Mouse (Mus musculus) T-helper 17 cell (primary cell): ENCODE measurements at regions not wholly inside any gene's neighbourhood (a gene's known extent, or its start where the extent isn't known, plus 50 kb on each side); places are given as distances from the start of the nearest gene placed in this dataset.

Experiments
- in situ Hi-C, 2 experiments: fragments of 300-600 bp; cut with MboI, MseI; formaldehyde crosslinking; loops; 1 replicate in 1 of 2; 2 replicates in 1 of 2; pipeline ENCODE4 v1.15.1; 2025; ENCODE audit warnings: high pct_unique_total_duplicates in 2 of 2

DNA sequence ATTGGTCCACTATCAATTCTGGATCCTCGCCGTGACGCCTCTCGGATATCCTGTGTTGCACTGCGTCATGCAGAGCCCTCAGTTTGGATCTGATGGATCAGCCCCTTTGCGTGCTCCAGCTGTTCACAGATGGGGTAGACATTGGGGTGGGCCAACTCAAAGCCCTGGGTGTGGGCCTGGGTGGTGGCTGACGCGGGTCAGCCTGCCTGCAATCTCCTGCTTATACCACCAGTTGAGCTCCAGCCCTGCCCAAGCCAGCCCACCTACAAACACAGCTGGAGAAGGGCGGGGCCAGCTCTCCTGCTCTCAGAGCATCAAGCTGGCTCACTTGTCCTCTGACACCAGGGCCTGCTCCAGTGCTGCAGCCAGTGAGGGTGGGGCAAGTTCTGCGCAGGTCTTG lies 73.1 kb downstream of the Rps15a start:
- in situ Hi-C loops, result loop anchor here in 1 of 2 experiments (10.0 kb wide), 1 partner anchor 1302 kb away; no protein-coding TSS in a partner anchor

GRCm38 (mm10) chr7:118039862-118040261 lies 76.1 kb downstream of the Rps15a start:
- in situ Hi-C loops, result loop anchor here in 1 of 2 experiments (10.0 kb wide), 1 partner anchor 1305 kb away; no protein-coding TSS in a partner anchor

DNA sequence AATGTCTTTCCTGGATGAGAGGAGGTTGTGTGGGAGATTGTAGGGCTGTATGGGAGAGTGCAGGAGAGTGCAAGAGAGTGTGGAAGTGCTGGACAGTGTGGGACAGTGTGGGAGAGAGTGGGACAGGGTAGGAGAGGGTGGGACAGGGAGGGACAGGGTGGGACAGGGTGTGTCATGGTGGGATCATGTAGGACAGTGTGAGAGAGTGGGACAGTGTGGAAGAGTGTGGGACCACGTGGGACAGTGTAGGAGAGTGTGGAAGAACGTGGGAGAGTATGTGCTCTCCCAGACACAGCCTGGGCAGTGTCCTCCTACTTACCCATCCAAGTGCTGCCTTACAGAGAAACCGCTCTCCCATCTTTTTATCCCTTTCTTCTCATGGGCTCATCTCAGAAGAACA lies 78.9 kb downstream of the Rps15a start:
- in situ Hi-C loops, result no loop called here

- in situ Hi-C loops, result loop anchor here in 1 of 2 experiments (10.0 kb wide), 1 partner anchor 1171 kb away; no protein-coding TSS in a partner anchor
Observed at GRCm38 (mm10) chr7:118026106-118026526, 89.9 kb downstream of the Rps15a start.

DNA sequence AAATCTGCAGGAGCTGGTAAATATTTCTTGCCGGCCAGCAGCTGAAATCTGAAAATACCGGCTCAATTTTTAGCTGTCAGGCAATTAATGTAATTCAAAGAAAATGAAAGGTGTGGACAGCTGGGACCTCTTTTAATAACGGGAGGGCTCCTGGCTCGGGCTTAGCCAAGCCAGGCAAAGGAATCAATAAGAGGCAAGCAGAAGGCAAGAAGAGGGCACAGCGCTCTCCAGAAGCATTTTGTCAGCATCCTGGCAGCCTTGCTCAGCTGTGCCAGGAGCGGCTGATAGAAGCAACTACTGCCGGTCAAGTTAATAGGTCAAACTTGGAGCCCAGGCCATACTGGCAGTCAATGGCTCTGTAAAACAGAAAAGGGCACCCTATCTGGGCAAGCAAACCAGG lies 111.4 kb downstream of the Rps15a start:
- in situ Hi-C loops, result no loop called here

DNA sequence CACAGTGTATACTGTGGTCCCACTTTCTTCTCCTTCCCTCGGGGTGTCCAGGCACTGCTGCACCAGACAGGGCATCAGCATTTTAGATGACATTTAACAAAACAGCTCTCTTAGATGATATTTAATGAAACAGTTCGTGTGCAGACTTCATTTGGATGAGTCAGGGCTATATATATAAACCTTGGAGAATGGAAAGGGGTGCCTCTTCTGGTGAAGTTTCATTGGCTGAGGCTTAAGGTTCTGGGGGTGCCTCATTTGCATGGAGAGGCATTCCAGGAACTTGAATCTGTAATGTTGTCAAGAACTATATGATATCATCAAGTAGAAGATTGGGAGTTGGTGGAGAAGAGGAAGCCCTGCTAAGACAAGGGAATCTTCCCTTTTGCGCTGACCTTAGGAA lies 114.1 kb downstream of the Rps15a start:
- in situ Hi-C loops, result no loop called here

GRCm38 (mm10) chr7:118001121-118001520 lies 114.9 kb downstream of the Rps15a start:
- in situ Hi-C loops, result no loop called here

GRCm38 (mm10) chr7:117982177-117982576 lies 133.8 kb downstream of the Rps15a start:
- in situ Hi-C loops, result no loop called here

- in situ Hi-C loops, result loop anchor here in 1 of 2 experiments (10.0 kb wide), 1 partner anchor 254 kb away; no protein-coding TSS in a partner anchor
Observed at GRCm38 (mm10) chr7:117971176-117971575, 144.8 kb downstream of the Rps15a start.

DNA sequence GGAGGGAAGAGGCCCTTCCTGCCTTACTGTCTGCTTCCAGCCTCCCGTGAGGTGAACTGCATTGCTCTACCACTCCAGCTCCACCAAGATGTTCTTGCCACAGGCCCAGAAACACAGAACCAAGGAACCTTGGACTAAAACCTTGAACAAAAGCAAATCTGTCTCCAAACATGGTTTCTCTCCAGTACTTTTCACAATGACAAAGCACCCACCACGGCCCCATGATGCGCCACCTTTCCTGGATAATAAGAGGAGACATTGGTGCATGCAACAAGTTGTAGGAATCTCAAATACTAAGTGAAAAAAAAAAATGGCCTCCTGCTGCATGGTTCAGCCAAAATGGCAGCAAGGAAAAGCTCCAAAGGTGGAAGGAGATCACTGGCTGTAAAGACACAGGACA lies 172.6 kb downstream of the Rps15a start:
- in situ Hi-C loops, result no loop called here

GRCm38 (mm10) chr7:117939618-117940017 lies 176.4 kb downstream of the Rps15a start:
- in situ Hi-C loops, result no loop called here

DNA sequence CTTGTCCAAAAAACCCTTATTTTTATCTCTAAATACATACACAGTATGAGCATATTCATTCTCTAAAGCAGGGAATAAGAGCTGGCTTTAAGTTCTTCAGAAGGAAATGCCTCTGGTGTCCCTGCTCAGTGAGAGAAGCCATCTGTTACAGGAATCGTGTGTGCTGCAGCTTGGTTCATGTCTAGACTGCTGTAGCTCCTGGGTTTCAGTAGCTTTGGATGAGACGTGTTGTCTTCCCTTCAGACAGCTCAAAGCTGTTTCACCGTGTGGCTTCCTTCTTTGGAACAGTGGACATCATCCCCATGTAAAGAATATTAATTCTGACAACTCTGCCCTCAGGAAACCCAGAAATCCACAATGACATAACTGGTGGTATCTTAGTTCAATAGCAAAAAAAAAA lies 181.1 kb downstream of the Rps15a start:
- in situ Hi-C loops, result no loop called here

DNA sequence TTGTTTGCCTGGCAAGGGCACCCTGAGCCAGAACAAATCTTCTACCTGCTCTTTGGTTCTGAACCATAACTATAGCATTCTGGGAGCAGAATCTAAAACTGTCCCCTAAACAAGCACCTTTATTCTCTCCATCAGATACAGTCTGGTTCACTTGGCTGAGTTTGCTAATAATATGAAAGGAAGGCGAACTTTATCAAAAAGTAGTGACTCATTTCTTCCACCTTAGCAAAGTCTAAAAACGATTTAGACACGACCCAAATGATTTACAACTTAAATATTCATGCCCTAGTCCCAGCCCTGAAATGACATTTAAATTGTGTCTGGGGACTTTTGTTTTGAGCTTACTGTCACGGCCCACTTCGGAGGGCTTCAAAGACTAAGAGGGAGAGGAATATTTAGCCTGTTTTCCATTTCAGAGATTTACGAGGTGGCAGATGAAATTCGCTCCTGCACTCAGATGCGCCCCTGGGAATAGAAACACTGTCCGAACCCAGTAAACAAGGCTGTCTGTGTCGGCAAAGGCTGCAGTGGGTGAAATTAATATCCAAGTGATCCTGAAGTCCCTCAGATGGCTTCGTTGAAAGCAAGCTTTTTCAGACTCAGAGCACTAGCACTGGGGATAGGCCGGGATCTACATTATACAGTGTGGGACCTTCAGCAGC lies 184.6 kb downstream of the Rps15a start:
- in situ Hi-C loops, result no loop called here

DNA sequence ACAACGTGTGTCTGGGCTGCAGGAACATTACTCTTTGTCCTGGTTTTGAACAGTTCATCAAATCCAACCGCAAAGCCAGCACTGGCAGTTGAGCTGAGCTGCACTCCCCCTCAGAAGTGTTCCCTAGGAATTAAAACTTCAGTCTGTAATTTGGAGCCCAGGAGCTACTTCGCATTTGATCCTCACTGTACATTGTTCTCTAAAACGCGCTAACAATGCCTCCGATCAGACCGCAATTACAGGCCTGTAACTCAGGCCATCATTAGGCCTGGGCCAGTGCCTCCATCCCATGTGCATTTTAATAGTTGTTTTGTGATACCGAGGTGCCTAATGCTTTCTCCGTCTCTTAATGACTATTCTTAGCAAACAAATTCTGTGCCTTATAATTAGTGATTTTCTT lies 185.6 kb downstream of the Rps15a start:
- in situ Hi-C loops, result no loop called here

DNA sequence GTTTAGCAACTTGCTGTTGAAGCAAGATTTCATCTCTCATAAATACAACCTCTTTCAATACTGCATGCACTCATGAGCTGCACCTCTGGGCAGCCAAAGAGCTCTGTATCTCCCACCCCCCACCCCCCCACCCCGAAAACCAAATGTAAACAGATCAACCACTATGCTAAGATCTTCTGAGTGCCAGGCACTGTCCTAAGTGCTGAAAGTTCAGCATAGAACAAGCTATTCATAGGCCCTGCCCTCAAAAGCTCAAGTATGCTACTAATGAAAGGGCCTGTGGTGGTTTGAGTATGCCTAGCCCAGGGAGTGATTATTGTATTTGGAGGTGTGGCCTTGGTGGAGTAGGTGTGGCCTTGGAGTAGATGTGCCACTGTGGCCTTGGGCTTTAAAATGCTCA lies 189.6 kb downstream of the Rps15a start:
- in situ Hi-C loops, result loop anchor here in 1 of 2 experiments (10.0 kb wide), 1 partner anchor 1108 kb away; no protein-coding TSS in a partner anchor

DNA sequence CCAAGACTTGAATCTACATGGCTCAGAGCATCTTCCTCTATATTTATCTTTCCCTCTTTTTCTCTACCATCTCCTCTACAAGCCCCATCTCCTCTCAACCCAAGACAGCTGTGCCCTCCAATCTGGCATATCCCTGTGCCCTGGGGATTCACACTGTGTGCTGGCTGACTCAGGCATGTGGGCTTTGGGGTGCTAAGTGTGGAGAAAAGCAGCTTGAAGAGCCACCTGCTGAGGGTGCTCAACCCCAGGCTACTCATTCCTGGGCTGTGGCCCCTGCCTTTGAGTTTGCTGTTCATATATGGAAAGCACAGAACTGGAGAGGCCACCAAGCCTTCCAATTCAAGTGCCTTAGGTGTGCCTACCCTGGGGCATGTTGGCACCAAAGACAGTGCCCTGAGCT lies 193.7 kb downstream of the Rps15a start:
- in situ Hi-C loops, result loop anchor here (10.0 to 25.0 kb wide), 2 partner anchors 1113 to 1510 kb away; no protein-coding TSS in a partner anchor

DNA sequence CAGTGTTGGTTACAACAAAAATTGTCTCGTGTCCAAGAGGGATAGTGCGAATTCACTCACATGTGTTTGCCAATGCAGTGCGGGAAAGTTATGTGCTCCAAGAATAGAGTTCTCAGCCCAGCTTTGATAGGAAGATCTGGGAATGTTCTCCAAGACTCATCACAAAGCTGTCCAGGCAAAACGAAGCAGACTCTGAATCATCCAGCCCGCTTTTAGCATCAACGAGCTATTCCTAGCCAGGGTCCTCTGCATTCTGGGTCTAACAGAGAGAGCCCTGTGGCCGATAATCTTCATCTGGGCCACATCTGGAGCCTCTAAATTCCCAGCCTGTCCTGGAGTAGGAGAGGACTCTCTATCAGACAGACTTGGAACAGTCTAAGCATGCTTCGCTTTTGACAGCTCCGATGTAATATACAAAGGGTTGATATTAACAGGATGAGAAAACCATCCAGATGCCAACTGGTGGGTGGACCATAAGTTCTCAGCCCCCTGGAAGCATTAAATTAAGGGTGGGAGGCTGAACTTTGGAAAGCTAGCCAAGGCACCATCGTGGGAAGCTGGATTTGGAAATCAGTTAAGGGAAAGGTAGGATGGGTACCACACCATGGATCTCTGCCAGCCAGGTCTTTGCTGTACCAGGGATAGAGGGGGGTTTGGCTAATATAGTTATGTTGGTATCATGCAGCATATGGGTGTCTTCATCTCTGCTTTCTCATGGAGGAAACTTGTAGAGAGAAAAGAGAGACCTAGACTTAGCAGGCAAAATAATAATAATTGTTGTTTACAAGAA lies 197.6 kb downstream of the Rps15a start:
- in situ Hi-C loops, result loop anchor here in 1 of 2 experiments (25.0 kb wide), 1 partner anchor 1506 kb away; no protein-coding TSS in a partner anchor

DNA sequence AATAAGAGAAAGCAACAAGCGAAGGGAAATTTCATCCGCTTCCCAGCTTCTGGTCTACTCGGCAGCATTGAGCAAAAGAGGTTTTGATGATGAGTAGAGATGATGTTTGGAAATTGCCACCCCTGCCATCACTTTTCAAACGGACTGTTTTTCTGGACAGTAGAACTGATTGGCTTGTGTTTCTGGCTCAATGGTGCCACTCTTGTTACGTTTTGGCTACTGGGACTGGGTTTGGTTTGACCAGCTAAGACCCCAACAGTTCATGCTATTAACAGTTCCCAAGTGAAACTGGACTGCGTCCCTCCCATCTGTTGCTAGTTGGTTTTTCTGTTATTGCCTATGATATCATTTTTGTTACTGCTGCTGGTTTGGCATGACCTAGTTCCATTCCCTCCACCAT lies 199.1 kb downstream of the Rps15a start:
- in situ Hi-C loops, result loop anchor here in 1 of 2 experiments (25.0 kb wide), 1 partner anchor 1505 kb away; no protein-coding TSS in a partner anchor

DNA sequence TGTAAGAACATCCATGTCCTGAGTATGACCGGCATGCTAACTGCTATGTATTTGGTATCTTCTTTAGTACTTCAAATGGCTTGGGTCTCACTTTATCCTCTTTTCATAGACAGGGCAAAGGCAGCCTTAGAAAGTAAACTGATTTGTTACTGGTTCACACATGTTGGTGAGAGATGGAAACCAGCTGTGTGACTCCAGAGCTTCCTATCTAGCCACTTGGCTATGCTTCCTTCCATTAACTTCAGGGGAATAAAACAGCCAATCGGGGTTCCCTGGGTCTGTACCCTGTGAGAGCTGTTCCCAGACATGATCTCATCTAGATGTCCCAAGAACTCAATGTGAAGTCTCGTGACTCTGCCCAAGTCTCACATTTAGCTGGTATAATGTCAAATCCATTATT lies 203.5 kb downstream of the Rps15a start:
- in situ Hi-C loops, result loop anchor here in 1 of 2 experiments (25.0 kb wide), 1 partner anchor 1500 kb away; no protein-coding TSS in a partner anchor

DNA sequence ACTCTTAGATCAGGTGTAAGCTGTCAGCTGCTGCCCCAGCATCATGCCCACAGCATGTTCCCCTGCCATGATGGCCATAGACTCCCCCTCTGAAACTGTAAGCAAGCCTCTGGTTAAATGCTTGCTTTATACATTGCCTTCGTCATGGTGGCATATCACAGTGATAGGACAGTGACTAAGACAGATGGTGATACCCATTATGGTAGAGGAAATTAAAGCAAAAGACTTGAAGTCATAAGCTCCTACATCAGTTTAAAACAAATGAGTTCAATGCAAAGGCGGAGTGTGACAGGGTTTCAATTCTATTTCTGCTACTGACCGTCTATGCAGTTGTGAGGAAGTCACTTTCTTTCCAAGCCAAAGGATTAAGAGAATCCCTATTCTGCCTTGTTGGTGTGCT lies 204.9 kb downstream of the Rps15a start:
- in situ Hi-C loops, result loop anchor here in 1 of 2 experiments (25.0 kb wide), 1 partner anchor 1499 kb away; no protein-coding TSS in a partner anchor

DNA sequence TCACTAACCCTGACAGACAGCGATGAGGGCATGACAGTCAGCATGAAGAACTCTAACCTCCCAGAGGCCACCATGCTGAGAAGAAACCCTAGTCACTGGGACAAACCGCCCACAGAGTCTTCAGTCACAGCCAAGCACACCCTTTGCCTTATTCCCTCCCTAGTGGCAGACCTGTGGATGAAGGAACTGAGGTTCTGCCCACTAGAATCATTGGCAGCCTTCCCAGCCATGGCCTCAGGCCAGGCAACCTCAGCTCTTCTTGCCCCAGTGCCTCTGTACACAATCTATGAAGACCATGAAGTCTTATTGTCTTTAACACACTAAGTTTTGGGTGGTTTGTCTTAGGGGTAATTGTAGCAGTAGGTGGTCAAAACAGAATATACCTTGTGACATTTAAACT lies 219.5 kb downstream of the Rps15a start:
- in situ Hi-C loops, result no loop called here

DNA sequence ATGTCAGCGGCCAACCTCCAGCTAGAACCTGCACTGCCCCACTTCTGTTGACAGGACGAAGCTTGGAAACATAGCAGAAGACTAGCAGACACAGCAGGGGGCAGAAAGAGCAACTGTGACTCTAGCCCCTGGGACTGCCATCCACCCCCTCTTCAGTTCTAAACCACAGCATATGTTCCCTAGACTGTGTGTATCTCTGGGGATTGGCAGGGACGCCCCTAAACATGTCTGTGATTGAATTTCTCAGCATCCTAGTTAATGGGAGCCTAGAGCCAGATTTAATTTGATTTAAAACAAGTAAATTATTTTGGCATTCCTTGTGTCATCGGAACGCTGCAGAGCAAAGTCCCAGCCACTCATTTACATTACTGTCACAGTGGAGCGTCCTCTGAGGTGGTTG lies 228.7 kb downstream of the Rps15a start:
- in situ Hi-C loops, result no loop called here
